Mouse (Mus musculus) CH12.LX (cell line): ENCODE measurements around the gene Ccm2l. TPM values are rescaled to one million over a fixed set of nuclear protein-coding genes. Genes with fewer than 3 reads are reported as not detected.

Experiments
- DNase-seq: peaks from one replicate; pipeline ENCODE4 v3.0.0-alpha.2; 2013; ENCODE audit errors: extremely low read depth
- H3K27ac ChIP-seq: 2 replicates; pipeline ENCODE4 v1.5.1; 2012; ENCODE audit warnings: low read depth, mild to moderate bottlenecking, control low read depth, moderate library complexity; ENCODE audit not compliant: insufficient read depth
- H3K27me3 ChIP-seq: replicated peaks from 2 replicates; pipeline ENCODE3; 2012; ENCODE audit warnings: inconsistent platforms
- H3K36me3 ChIP-seq, 2 experiments: replicated peaks in 1 of 2; 2 replicates each; pipeline versions ENCODE3 to v1.6.1; 2012; ENCODE audit warnings: inconsistent platforms in 1 of 2, low read length in 1 of 2, mild to moderate bottlenecking in 1 of 2, mixed read lengths in 1 of 2, moderate library complexity in 1 of 2; ENCODE audit not compliant: control insufficient read depth in 1 of 2, insufficient read depth in 1 of 2
- H3K4me1 ChIP-seq, 2 experiments: 2 replicates each; pipeline ENCODE4 v1.6.1; 2012; ENCODE audit warnings: inconsistent platforms in 1 of 2, moderate library complexity in 1 of 2; ENCODE audit not compliant: insufficient read depth in 2 of 2, control insufficient read depth in 1 of 2
- H3K4me2 ChIP-seq: 2 replicates; pipeline ENCODE4 v1.6.1; 2012; ENCODE audit warnings: low read depth, mild to moderate bottlenecking, control low read depth; ENCODE audit not compliant: poor library complexity, insufficient read depth, severe bottlenecking
- H3K4me3 ChIP-seq, 3 experiments: fragments of 150-350 bp in 1 of 3; sonication (generic) in 1 of 3; replicated peaks in 1 of 3; 2 replicates each; pipeline versions ENCODE3 to v1.5.1; 2011 to 2012; ENCODE audit warnings: low read depth in 2 of 3, low read length in 2 of 3, mild to moderate bottlenecking in 2 of 3, moderate library complexity in 2 of 3, control low read depth in 1 of 3, improper control_type of control experiment in 1 of 3, inconsistent platforms in 1 of 3, mixed read lengths in 1 of 3; ENCODE audit not compliant: poor library complexity in 1 of 3
- H3K79me2 ChIP-seq: replicated peaks from 2 replicates; pipeline ENCODE4 v1.6.1; 2012; ENCODE audit warnings: mild to moderate bottlenecking, moderate library complexity; ENCODE audit not compliant: control insufficient read depth, poor library complexity, insufficient read depth, severe bottlenecking; ENCODE audit errors: extremely low read depth
- H3K9ac ChIP-seq: 2 replicates; pipeline ENCODE4 v1.6.1; 2012; ENCODE audit warnings: low read depth, mild to moderate bottlenecking, control low read depth, moderate library complexity; ENCODE audit not compliant: insufficient read depth
- H3K9me3 ChIP-seq: replicated peaks from 2 replicates; pipeline ENCODE3; 2012; ENCODE audit warnings: low read length, inconsistent platforms, mixed read lengths
- BHLHE40 ChIP-seq: IDR thresholded peaks from 2 replicates; pipeline ENCODE4 v1.6.1; 2011; ENCODE audit warnings: mild to moderate bottlenecking, low read depth, low read length, improper control_type of control experiment
- CHD1 ChIP-seq: IDR thresholded peaks from 2 replicates; pipeline ENCODE4 v1.6.1; 2012; ENCODE audit warnings: low read depth, low read length, improper control_type of control experiment, inconsistent platforms
- CTCF ChIP-seq, 2 experiments: IDR thresholded peaks in 1 of 2; conservative IDR thresholded peaks in 1 of 2; 2 replicates each; pipeline ENCODE4 v1.5.1; 2011 to 2012; ENCODE audit warnings: low read depth in 2 of 2, low read length in 2 of 2, improper control_type of control experiment in 1 of 2, inconsistent platforms in 1 of 2, mild to moderate bottlenecking in 1 of 2, moderate library complexity in 1 of 2
- E2F4 ChIP-seq: IDR thresholded peaks from 2 replicates; pipeline ENCODE4 v1.6.1; 2011; ENCODE audit warnings: low read depth, low read length, improper control_type of control experiment; ENCODE audit not compliant: insufficient replicate concordance
- GABPA ChIP-seq: IDR thresholded peaks from 2 replicates; pipeline ENCODE4 v1.6.1; 2012; ENCODE audit warnings: low read depth, low read length, improper control_type of control experiment, inconsistent platforms; ENCODE audit not compliant: insufficient replicate concordance
- IRF4 ChIP-seq: IDR thresholded peaks from 2 replicates; pipeline ENCODE4 v1.6.1; 2014; ENCODE audit warnings: low read depth, mild to moderate bottlenecking, inconsistent platforms, low read length, improper control_type of control experiment
- JUN ChIP-seq: IDR thresholded peaks from 2 replicates; pipeline ENCODE4 v1.6.1; 2011; ENCODE audit warnings: low read depth, mild to moderate bottlenecking, low read length, improper control_type of control experiment, moderate library complexity; ENCODE audit not compliant: insufficient read depth
- JUND ChIP-seq: conservative IDR thresholded peaks from 2 replicates; pipeline ENCODE4 v1.6.1; 2011; ENCODE audit warnings: low read depth, low read length, improper control_type of control experiment
- KAT2A ChIP-seq: IDR thresholded peaks from 2 replicates; pipeline ENCODE4 v1.6.1; 2012; ENCODE audit warnings: low read length, improper control_type of control experiment, inconsistent platforms; ENCODE audit not compliant: insufficient replicate concordance
- MAFK ChIP-seq: IDR thresholded peaks from 2 replicates; pipeline ENCODE4 v1.6.1; 2011; ENCODE audit warnings: low read length, improper control_type of control experiment; ENCODE audit not compliant: insufficient replicate concordance
- MAX ChIP-seq: IDR thresholded peaks from 2 replicates; pipeline ENCODE4 v1.6.1; 2011; ENCODE audit warnings: low read length, improper control_type of control experiment
- MEF2A ChIP-seq: IDR thresholded peaks from 2 replicates; pipeline ENCODE4 v1.6.1; 2014; ENCODE audit warnings: low read depth, mild to moderate bottlenecking, inconsistent platforms, low read length, improper control_type of control experiment, borderline replicate concordance
- MYC ChIP-seq: IDR thresholded peaks from 2 replicates; pipeline ENCODE4 v1.6.1; 2011; ENCODE audit warnings: low read depth, mild to moderate bottlenecking, improper control_type of control experiment, low read length
- NELFE ChIP-seq: IDR thresholded peaks from 2 replicates; pipeline ENCODE4 v1.6.1; 2011; ENCODE audit warnings: low read depth, low read length, improper control_type of control experiment
- RAD21 ChIP-seq: IDR thresholded peaks from 2 replicates; pipeline ENCODE4 v1.6.1; 2011; ENCODE audit warnings: low read depth, mild to moderate bottlenecking, low read length, improper control_type of control experiment, moderate library complexity
- RCOR1 ChIP-seq: conservative IDR thresholded peaks from 2 replicates; pipeline ENCODE4 v1.6.1; 2012; ENCODE audit warnings: low read depth, mild to moderate bottlenecking, inconsistent platforms, low read length, improper control_type of control experiment
- SIN3A ChIP-seq: IDR thresholded peaks from 2 replicates; pipeline ENCODE4 v1.6.1; 2012; ENCODE audit warnings: low read length, improper control_type of control experiment, inconsistent platforms
- SMC3 ChIP-seq: IDR thresholded peaks from 2 replicates; pipeline ENCODE4 v1.6.1; 2011; ENCODE audit warnings: low read depth, low read length, improper control_type of control experiment
- TBP ChIP-seq: conservative IDR thresholded peaks from 2 replicates; pipeline ENCODE4 v1.6.1; 2011; ENCODE audit warnings: low read depth, low read length, improper control_type of control experiment
- UBTF ChIP-seq: IDR thresholded peaks from 2 replicates; pipeline ENCODE4 v1.6.1; 2012; ENCODE audit warnings: low read depth, mild to moderate bottlenecking, inconsistent platforms, low read length, improper control_type of control experiment, moderate library complexity
- ZC3H11A ChIP-seq: IDR thresholded peaks from 2 replicates; pipeline ENCODE4 v1.6.1; 2012; ENCODE audit warnings: low read depth, mild to moderate bottlenecking, inconsistent platforms, low read length, improper control_type of control experiment
- ZKSCAN1 ChIP-seq: IDR thresholded peaks from 2 replicates; pipeline ENCODE4 v1.6.1; 2012; ENCODE audit warnings: low read depth, inconsistent platforms, low read length, improper control_type of control experiment, borderline replicate concordance
- dilution Hi-C: fragments of 300-500 bp; cut with MboI; formaldehyde crosslinking; loops from 2 replicates; pipeline ENCODE4 v1.14.3; 2020; ENCODE audit warnings: low sequenced_read_pairs; ENCODE audit not compliant: extremely low pct_unique_long_range_greater_than_20kb, extremely low pct_ligation_motif_present
- in situ Hi-C: fragments of 300-500 bp; cut with MboI; formaldehyde crosslinking; loops from 3 replicates; pipeline ENCODE4 v1.14.3; 2019; ENCODE audit warnings: low sequenced_read_pairs, low pct_ligation_motif_present, low pct_unique_long_range_greater_than_20kb, mixed read lengths
- polyA plus RNA-seq: library from polyadenylated mRNA; unstranded; fragments of >175 nt; gene quantifications from 2 replicates; pipeline ENCODE4 v1.2.1, GENCODE M21; 2012; ENCODE audit warnings: low read depth; ENCODE audit not compliant: insufficient read length
- total RNA-seq, 2 experiments: library from RNA; depleted of rRNA; stranded (reverse); fragments of 300-350 nt in 1 of 2; fragments of >200 nt in 1 of 2; gene quantifications; 2 replicates each; pipeline ENCODE4 v1.2.3; 2012 to 2014

Gene Ccm2l
- total and polyA plus RNA-seq, 3 experiments, result not detected

- no peak overlapping the region for H3K4me2 ChIP-seq
- no peak overlapping the region for H3K9ac ChIP-seq
- no peaks in the 10 kb centered on the region for H3K79me2 ChIP-seq
- peaks cover 10 to 27% of the 10 kb centered on the region in 2 experiments for H3K4me1 ChIP-seq
- TF ChIP-seq NELFE (no peak), MEF2A (no peak), JUN (no peak), RAD21 (no peak), SIN3A (no peak), CTCF (conservative IDR thresholded peaks at IDR 0.05 in 1 of 2, IDR thresholded peaks at IDR 0.05 in 1 of 2; ENCODE audit: low read depth in 2 of 2, low read length in 2 of 2) (no peak), UBTF (no peak), E2F4 (no peak), ZKSCAN1 (no peak), RCOR1 (no peak), SMC3 (no peak)
- TF ChIP-seq, all 38 proteins: peak for 0
- in situ Hi-C loops, result loop anchor here (10.0 kb wide), 1 partner anchor 63 kb away; no protein-coding TSS in a partner anchor
- Histone ChIP-seq H3K9me3 (no peaks in the 10 kb centered on the region), H3K4me3 (no peak overlapping the region), H3K36me3 (no peaks in the 10 kb centered on the region), H3K27ac (no peak overlapping the region), H3K27me3 (peaks cover 61% of the 10 kb centered on the region)
- DNase-seq, result no peak
- dilution Hi-C loops, result no loop called here
These were observed 16.1 kb downstream of the Ccm2l start for GRCm38 (mm10) chr2:153081866-153082265.

DNA sequence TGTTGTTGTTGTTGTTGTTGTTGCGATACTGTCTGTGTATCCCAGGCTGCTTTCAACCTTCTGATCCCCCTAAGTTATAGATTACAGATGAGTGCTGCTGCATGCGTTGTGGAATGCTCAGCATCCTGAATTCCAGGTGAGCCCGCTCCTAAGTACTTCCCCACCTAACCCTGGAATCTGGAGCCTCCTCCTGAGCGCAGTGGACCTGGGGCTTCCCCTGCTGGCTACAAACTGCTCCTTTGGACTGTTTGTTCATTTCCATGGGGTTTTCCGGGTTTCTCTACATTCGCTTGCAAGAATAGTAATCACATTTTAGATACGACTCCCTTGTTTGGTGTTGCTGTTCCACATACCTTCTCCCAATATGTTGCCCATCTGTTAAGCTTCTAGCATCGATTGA, 17.5 kb downstream of the Ccm2l start:
- Histone ChIP-seq H3K79me2 (no peaks in the 10 kb centered on the region), H3K36me3 (no peaks in the 10 kb centered on the region), H3K9me3 (no peaks in the 10 kb centered on the region), H3K4me2 (no peak overlapping the region), H3K9ac (no peak overlapping the region), H3K27ac (no peak overlapping the region), H3K27me3 (peaks cover 50% of the 10 kb centered on the region), H3K4me1 (peaks cover 10 to 27% of the 10 kb centered on the region in 2 experiments), H3K4me3 (no peak overlapping the region)
- in situ Hi-C loops (loop anchor here (10.0 kb wide), 1 partner anchor 62 kb away; no protein-coding TSS in a partner anchor), dilution Hi-C loops (no loop called here)
- TF ChIP-seq TBP (no peak), NELFE (no peak), IRF4 (no peak), MYC (no peak), MAX (no peak), ZC3H11A (no peak), JUND (no peak), BHLHE40 (no peak), RAD21 (no peak), JUN (no peak), CHD1 (no peak), KAT2A (no peak), MAFK (no peak), GABPA (no peak), MEF2A (no peak)
- no peak for DNase-seq
